8 mouse cellular contexts compared by ENCODE assay signal in genomic region chr9:123366708-123367385, GRCm38 (mm10). TPM values are rescaled to one million over a fixed set of nuclear protein-coding genes. Genes with fewer than 3 reads are reported as not detected.
DNase-seq lines count a peak whose midpoint lies in the region; ATAC-seq lines count a peak whose summit lies in the region.

Gene Lars2 (plus strand): TSS chr9:123366927.

- peak within 1 kb of the TSS; percentile 84 for H3K4me2 ChIP-seq in heart, embryonic 14.5 days (ENCODE audit: low read length)
- H3K4me2 ChIP-seq in liver, embryonic 13.5 days: peak within 1 kb of the TSS; percentile 86
- H3K4me2 ChIP-seq in stomach, embryonic 16.5 days (ENCODE audit: low read depth, low read length): peak within 1 kb of the TSS; percentile 80

- peak; percentile 95 for DNase-seq in c-Kit-negative CD71-positive TER-119-positive erythroid progenitor cells, embryonic 14.5 days (ENCODE audit: low read depth, low spot score)
- peak; percentile 79 for DNase-seq in fibroblast of lung, adult 2 months (ENCODE audit: low read depth)
- DNase-seq in kidney, postnatal 14 days: peak; percentile 96
- DNase-seq in liver, embryonic 13.5 days: peak; percentile 94
- DNase-seq in neural tube, embryonic 10.5 days (ENCODE audit: extremely low spot score, low spot score): peak; percentile 94

- H3K9me3 ChIP-seq in heart, embryonic 14.5 days (ENCODE audit: control insufficient read depth, low read length): no peaks in the 10 kb centered on the region
- H3K9me3 ChIP-seq in liver, embryonic 13.5 days (replicated peaks): no peaks in the 10 kb centered on the region
- H3K9me3 ChIP-seq in stomach, embryonic 16.5 days (replicated peaks; ENCODE audit: control insufficient read depth, low read length): no peaks in the 10 kb centered on the region

- ATAC-seq in CD4-positive, CD25-positive, alpha-beta regulatory T cell, adult 4 months: peak; percentile 97
- peak; percentile 98 for ATAC-seq in heart, embryonic 14.5 days (ENCODE audit: insufficient number of reproducible peaks, insufficient read depth, low FRiP score, low read depth)
- peak; percentile 99 for ATAC-seq in liver, embryonic 13.5 days (ENCODE audit: low read depth)
- peak; percentile 98 for ATAC-seq in stomach, embryonic 16.5 days (ENCODE audit: insufficient read depth, low FRiP score)

- H3K4me3 ChIP-seq in heart, embryonic 14.5 days (ENCODE audit: control insufficient read depth in 1 of 2, insufficient read depth in 1 of 2, low read depth in 1 of 2, low read length in 2 of 2): peak within 1 kb of the TSS; percentile 88 to 99
- peak within 1 kb of the TSS; percentile 82 for H3K4me3 ChIP-seq in liver, embryonic 13.5 days (replicated peaks)
- peak within 1 kb of the TSS; percentile 69 for H3K4me3 ChIP-seq in stomach, embryonic 16.5 days (replicated peaks; ENCODE audit: low read length)

- H3K4me1 ChIP-seq in heart, embryonic 14.5 days (ENCODE audit: control insufficient read depth in 2 of 2, insufficient read depth in 2 of 2, low read length in 2 of 2): peaks cover 3 to 8% of the 10 kb centered on the region in 2 experiments; a peak in 2 of 4 replicates
- peaks cover 23% of the 10 kb centered on the region for H3K4me1 ChIP-seq in liver, embryonic 13.5 days (replicated peaks)
- peaks cover 6% of the 10 kb centered on the region for H3K4me1 ChIP-seq in stomach, embryonic 16.5 days (ENCODE audit: control insufficient read depth, insufficient read depth, low read length)

- peaks cover 2% of the 10 kb centered on the region for H3K36me3 ChIP-seq in heart, embryonic 14.5 days (ENCODE audit: control insufficient read depth, insufficient read depth, low read length)
- peaks cover 3% of the 10 kb centered on the region for H3K36me3 ChIP-seq in liver, embryonic 13.5 days
- no peaks in the 10 kb centered on the region for H3K36me3 ChIP-seq in stomach, embryonic 16.5 days (ENCODE audit: control insufficient read depth, insufficient read depth, low read length)

- no peaks in the 10 kb centered on the region for H3K27me3 ChIP-seq in heart, embryonic 14.5 days (ENCODE audit: control insufficient read depth, insufficient read depth, low read length)
- H3K27me3 ChIP-seq in liver, embryonic 13.5 days: no peaks in the 10 kb centered on the region
- H3K27me3 ChIP-seq in stomach, embryonic 16.5 days (ENCODE audit: control insufficient read depth, insufficient read depth, low read length): no peaks in the 10 kb centered on the region

- under 1% methylated on average over 35 of the region's 35 CpGs for WGBS in heart, embryonic 14.5 days
- WGBS in liver, embryonic 13.5 days (ENCODE audit: insufficient replicate concordance): 0% methylated on average over 35 of the region's 35 CpGs
- WGBS in stomach, embryonic 16.5 days: under 1% methylated on average over 35 of the region's 35 CpGs

- H3K9ac ChIP-seq in heart, embryonic 14.5 days (ENCODE audit: low read length): peak within 1 kb of the TSS; percentile 88
- H3K9ac ChIP-seq in liver, embryonic 13.5 days: peak within 1 kb of the TSS; percentile 84
- H3K9ac ChIP-seq in stomach, embryonic 16.5 days (ENCODE audit: low read length): peak within 1 kb of the TSS; percentile 85

- H3K27ac ChIP-seq in heart, embryonic 14.5 days (replicated peaks in 1 of 2; ENCODE audit: control insufficient read depth in 1 of 2, insufficient read depth in 1 of 2, low read depth in 2 of 2, low read length in 2 of 2): peak within 1 kb of the TSS; percentile 93 to 98
- peak within 1 kb of the TSS; percentile 86 for H3K27ac ChIP-seq in liver, embryonic 13.5 days
- peak within 1 kb of the TSS; percentile 88 for H3K27ac ChIP-seq in stomach, embryonic 16.5 days (ENCODE audit: low read length)

RNA-seq across cellular contexts. Expression of gene Lars2, which starts in this region (rescaled TPM):
- 1,000 to 10,000 TPM in 1 of 2 experiments, 100 to 1,000 TPM in 1; 704 to 1,559 TPM for polyA plus RNA-seq in CD4-positive, CD25-positive, alpha-beta regulatory T cell, adult 4 months (2017; shearing (Covaris generic))
- 1,217 and 1,378 TPM in 2 replicates for polyA plus RNA-seq in heart, embryonic 14.5 days (2014; fragmentation: Nextera tagmentation; extraction: Ambion mirVana)
- polyA plus RNA-seq in liver, embryonic 13.5 days (2015; fragmentation: Nextera tagmentation; extraction: Ambion mirVana): 607 and 768 TPM in 2 replicates
- 790 and 882 TPM in 2 replicates for polyA plus RNA-seq in stomach, embryonic 16.5 days (2015; fragmentation: Nextera tagmentation; extraction: Ambion mirVana)

Comparison
In these comparisons a context has a peak if more than half of its experiments do, and no peak if none do; other contexts are left out.
1. Peak in every context shown above with its lines: DNase-seq, ATAC-seq, H3K4me3 ChIP-seq and H3K27ac ChIP-seq.